Mouse (Mus musculus) adrenal gland, postnatal 25 days (tissue): ENCODE measurements at regions not wholly inside any gene's neighbourhood (a gene's known extent, or its start where the extent isn't known, plus 50 kb on each side); places are given as distances from the start of the nearest gene placed in this dataset.
A peak's percentile ranks its signal among the peaks of the same experiment; 100 is the strongest.

Source experiments
- DNase-seq: peaks from one replicate; pipeline ENCODE4 v3.0.0; 2021; ENCODE audit warnings: mixed read lengths

DNA sequence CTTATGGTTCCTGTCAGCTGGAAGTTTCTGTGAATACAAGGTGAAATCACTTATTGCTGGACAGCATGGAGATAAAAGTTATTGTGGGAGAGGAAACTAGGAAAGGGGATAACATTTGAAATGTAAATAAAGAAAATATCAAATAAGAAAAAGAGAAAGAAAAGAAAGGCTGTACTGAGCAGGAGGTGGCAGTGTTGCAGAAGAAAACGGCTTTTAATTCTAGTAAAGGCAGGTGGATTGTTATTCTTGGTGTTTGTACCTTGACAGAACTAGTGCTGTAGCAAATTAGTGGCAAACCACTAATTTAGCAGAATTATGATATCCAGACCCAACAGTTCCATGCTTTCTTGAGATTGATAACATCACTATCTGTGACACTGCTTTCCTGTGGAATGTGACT, 52.6 kb downstream of the Gm10358 start:
- DNase-seq = no peak

DNA sequence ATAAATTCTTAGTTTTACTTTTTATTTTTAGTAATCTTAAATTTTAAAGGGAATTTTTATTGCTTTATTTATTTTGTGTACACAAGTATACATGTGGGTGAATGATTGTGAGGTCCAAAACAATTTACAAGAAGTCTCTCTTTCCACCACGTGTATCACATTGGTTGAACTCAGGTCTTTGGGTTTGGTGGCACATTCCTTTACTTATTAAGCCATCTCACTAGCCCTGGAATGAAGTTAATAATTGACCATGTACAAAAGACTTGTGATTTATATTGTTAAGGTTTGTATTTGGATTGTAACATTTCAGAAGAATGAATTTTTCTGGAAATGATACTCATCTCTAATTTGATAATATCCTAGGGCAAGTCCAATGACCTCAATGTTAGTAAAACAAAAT, 56.2 kb downstream of the Gm10358 start:
- DNase-seq = no peak

DNA sequence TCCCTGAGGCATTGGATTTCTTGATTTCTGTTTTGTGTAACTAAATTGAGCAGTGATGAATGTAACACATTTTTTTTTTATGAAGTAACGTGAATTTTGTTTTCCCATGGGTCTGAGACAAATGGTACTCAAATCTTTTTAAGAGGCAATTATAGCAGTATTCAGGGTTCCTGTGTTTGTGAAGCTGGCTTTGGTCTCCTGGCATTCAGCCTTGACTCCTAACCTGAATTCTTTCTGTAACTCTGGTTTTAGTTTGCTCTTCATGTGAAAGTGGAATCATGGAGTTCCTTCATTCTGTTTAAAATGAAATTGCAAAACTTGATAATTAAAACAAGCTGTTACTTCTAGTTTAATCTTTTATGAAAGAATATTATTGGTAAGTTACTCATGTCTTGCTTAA, 58.3 kb downstream of the Gm10358 start:
- DNase-seq = no peak

DNA sequence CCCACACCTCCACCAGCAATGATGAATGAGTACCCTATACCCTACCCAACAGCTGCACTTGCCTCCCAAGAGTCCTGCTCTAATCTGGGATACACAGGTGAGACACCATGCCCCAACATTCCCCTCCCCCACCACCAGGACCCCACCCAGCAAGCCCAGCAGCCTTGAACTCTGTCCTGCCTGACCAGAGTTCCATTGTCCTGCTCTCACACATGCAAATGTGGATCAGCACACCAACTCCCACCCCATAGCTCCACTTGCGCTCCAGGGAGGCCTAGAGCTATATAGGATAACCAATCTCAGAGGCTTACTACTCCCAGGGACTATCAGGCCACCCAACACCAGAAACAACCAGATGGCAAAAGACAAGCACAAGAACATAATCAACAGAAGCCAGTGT, 85.8 kb downstream of the Gm10358 start:
- no peak for DNase-seq

DNA sequence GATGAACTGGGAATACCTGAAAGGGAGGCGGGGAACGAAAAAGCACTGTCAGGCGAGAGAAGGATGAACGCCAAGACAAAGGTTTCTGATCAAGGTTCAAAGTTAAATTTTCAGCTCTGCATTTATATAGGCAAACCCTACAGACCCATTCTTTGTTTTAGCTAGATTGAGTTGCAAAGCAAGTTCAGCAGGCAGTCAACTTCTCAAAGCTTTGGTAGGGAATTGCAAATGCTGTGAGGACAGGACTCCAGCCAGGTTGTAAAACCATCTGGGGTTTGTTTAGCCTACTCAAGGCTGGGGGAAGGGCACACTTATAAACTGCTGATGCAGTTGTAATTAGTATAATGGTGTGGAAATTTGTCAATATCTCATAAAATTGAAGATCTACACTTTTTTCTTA, 87.9 kb downstream of the Gm10358 start:
- DNase-seq = no peak

DNA sequence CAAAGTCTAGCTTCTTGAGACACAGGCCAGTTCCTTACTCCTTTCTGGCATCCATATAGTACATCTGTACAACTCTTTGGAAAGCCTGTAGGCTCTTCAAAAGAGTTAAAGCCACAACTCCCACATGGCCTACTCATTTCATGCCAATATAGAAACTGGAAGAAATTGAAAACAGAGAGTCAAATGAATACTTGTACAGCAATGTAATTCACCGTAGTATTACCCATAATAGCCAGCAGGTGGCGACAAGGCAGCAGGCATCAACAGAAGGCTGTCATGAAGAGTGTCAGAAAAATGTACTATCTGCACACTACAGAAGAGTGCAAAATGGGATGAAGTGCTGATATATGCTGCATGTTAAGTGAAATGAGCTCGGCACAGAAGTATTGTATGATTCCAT, 90.5 kb downstream of the Gm10358 start:
- DNase-seq = peak; percentile 20

DNA sequence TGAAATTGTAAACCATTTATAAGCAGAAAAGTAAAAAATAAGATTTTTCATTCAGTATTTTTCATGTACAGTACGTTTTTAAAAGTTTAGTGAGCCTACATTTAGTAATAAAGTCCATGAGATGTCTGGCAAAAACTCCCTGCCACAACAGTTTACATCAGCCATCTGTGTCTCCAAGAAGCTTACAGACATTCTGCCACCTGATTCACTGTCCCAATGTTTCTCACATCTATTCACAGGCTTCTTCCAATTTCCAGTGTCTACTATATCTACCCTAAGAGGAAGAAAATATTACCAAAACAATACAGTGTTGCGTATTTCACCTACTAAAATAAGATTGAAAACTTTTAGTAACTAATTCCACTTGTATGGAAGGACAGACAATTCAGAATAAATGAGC, 95.7 kb downstream of the Rasd2 start:
- DNase-seq = no peak

DNA sequence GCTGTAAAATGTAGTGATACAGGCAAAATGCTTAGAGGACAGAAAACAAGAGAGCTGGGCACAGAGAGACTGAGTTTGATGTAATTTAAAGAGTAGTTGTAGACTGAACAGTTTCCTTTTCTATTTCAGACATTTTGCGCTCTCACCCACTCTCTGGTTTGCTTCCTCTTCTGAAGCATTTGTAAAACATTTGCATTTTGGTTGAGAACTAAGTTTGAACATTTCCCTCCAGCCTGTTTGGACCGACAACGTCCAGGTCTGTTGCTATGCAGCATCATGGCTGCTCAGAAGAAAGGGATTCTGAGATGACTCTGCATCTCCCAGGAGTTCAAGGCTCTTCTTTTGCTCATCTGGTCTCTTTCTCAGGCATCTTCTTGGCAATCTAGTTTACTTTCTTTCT, 78.2 kb downstream of the Rasd2 start:
- no peak for DNase-seq

DNA sequence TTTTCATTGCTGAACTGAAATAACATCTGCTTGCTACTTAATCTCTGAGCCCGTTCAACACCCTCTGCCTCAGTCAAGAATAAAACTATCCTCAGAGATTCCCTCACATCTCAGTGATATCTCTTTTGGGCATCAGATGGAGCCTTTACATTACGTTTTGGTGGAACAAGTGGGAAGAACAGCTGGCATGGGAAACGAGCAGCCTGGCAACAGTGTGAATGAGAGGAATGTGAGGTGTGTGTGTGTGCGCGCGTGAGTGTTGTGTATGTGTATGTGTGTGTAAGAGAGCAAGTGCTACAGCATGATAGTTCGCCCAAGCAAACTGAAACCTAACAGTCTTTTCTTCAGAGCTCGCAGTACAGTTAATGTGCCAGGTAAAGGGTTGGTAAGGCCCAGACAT, 76.2 kb downstream of the Rasd2 start:
- DNase-seq = no peak
